Mouse (Mus musculus) heart, postnatal 36 days (tissue): Measurements from ENCODE around the gene Gm8356. TPM values are rescaled to one million over a fixed set of nuclear protein-coding genes. Genes with fewer than 3 reads are reported as not detected.
"Not testable (repeated sequence)": the region's sequence is repeated elsewhere in the genome, so short reads cannot be mapped to it uniquely, and the experiment has no call there.

ENCODE experiments used
- DNase-seq, 2 experiments: peaks; one replicate each; pipeline ENCODE4 v3.0.0; 2021 to 2022
- intact Hi-C: fragments of 180-260 bp; cut with DNase I; formaldehyde crosslinking; loops from one replicate; pipeline ENCODE4 v1.15.1; 2025
- total RNA-seq, 2 experiments: library from RNA; stranded (reverse); gene quantifications; 2 replicates each; pipeline ENCODE4 v1.2.3; 2021

Gene Gm8356
- total RNA-seq, result not detected

DNA sequence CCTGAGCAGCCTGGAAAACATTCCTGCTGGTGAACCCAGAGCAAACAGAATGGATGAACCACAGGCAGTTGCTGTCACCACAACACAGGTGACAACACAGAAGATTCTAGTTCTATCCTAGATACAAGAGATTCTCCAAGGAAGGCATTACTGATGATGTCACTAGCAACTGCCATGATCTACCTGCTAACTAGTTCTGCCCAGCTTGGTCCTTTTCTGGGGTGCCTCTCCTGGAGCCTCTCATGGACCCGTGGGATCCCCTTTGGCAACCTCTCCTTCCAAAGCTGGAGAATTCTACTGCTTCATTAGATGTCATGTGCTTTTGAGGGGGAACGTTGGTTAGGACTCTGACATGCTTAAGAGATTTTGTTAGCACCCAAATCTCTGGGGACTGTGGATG lies at the start of gene Gm8356:
Gene Gm8356 (minus strand): TSS at position 101 of the 400 bp plus-strand sequence.
- intact Hi-C loops, DNase-seq: not testable (repeated sequence)

DNA sequence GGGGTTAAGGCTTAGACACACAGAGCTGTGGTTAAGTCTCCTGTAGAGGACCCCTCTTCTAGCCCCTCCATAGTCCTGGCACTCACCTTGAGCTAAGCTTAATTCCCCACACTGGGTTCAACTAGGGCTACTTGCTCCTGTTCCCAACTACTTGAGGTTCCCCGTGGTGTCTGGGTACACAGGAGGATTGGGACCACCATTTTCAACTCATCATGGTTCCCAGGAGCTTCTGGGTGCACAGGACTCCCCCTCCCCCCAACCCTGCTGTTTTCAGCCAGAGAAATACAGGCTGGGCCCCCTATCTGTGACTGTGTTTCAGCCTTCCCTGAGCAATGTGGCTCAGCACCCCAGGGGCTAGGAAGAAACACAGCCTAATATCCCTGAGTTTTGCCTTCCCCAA lies 50.8 kb downstream of the Gm8356 start:
- intact Hi-C loops, DNase-seq: not testable (repeated sequence)

DNA sequence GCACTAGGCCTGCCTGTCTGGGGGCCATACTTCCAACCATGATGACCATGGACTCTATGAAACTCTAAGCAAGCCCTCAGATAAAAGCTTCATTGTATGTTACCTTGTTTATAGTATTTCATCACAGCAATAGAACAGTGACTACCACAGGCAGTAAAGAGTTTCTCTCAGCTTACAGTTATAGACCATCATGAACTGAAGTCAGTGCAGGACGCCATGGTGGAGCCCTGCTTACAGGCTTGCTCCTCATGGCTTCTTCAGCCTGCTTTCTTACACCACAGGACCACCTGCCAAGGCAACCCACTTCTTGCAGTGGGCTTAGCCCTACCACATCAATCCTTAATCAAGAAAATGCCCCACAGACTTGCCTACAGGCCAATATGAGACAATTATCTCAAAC lies 51.5 kb downstream of the Gm8356 start:
- intact Hi-C loops, DNase-seq: not testable (repeated sequence)

DNA sequence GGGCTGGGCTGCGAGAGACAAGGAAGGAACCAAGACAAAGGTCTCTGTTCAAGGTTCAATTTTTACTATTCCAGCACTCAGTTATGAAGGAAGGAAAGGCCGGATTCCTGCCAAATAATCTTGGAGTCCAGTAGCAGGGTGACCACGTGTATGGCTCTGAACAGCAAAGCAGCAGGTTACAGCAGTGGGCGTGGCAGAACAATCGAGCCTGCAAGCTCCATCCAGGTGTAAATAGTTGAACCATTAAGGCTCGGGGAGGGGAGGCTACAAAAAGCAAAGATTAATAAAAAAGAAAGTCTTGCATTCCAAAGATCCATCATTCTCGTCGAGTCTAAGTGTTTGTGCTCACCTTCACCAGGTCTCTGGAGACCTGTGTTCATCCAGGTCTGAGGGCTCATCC lies 55.0 kb downstream of the Gm8356 start:
- DNase-seq, intact Hi-C loops: not testable (repeated sequence)

Other genes starting within 250 kb of the Gm8356 start
- gene Gm21103, start 232.4 kb downstream of the Gm8356 start, total RNA-seq, result not detected
- gene Gm3618, start 193.6 kb downstream of the Gm8356 start, total RNA-seq, result not detected
- not detected for gene Gm16440, start 147.0 kb downstream of the Gm8356 start, total RNA-seq
- gene Gm3591, start 124.8 kb downstream of the Gm8356 start, total RNA-seq, result under 1 TPM in 1 of 2 experiments, not detected in 1; 0.16 TPM
- not detected for gene Gm3594, start 92.7 kb downstream of the Gm8356 start, total RNA-seq
- under 1 TPM in 1 of 2 experiments, not detected in 1; 0.60 TPM for gene Gm3629, start 53.3 kb upstream of the Gm8356 start, total RNA-seq
- gene Gm3460, start 85.1 kb upstream of the Gm8356 start, total RNA-seq, result not detected
- gene Gm10251, start 146.9 kb upstream of the Gm8356 start, total RNA-seq, result not detected
- gene Gm8050, start 183.0 kb upstream of the Gm8356 start, total RNA-seq, result not detected
- under 1 TPM; 0.30 to 0.50 TPM for gene Gm3636, start 205.0 kb upstream of the Gm8356 start, total RNA-seq
- gene Gm8362, start 237.1 kb upstream of the Gm8356 start, total RNA-seq, result not detected